Mouse (Mus musculus) E14TG2a.4 (cell line): Measurements from ENCODE around the gene Tirap.

ENCODE experiments used
- CTCF ChIP-seq: conservative IDR thresholded peaks from 2 replicates; pipeline ENCODE4 v1.5.1; 2014; ENCODE audit warnings: low read length
- POU5F1 ChIP-seq: IDR thresholded peaks from 2 replicates; pipeline ENCODE4 v1.6.1; 2014; ENCODE audit warnings: low read length, borderline replicate concordance

DNA sequence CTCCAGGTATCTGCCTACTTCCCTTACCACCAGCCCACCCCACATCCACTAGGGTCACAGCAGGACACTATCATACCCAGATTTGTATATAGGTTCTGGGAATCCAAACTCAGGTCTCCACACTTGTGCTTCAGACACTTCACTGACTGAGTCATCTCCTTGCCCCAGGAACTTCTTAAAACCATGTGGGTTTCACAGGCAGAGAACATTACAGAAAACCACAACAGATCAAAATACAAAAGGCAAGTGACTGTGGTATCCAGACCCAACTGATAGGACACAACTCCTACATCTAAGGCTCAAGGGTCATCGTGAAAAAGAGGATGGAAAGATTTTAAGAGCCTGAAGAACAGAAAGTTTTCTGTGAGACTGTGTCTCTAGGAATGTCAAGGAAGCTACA, 26.8 kb downstream of the Tirap start:
- TF ChIP-seq CTCF (no peak), POU5F1 (no peak)
